Mouse (Mus musculus): ENCODE data around the gene Coch. TPM values are rescaled to one million over a fixed set of nuclear protein-coding genes. Genes with fewer than 3 reads are reported as not detected.
A peak's percentile ranks its signal among the peaks of the same experiment; 100 is the strongest.

Coch gene
- polyA plus RNA-seq (2012; rRNA removed) = 0.22 and 0.24 TPM in 2 replicates

GRCm38 (mm10) chr12:51593229-51594029 lies at the start of gene Coch:
TSS of gene Coch (plus strand) at chr12:51593341.
- TF ChIP-seq CTCF (IDR thresholded peaks at IDR 0.05; ENCODE audit: extremely low read depth, insufficient read length, insufficient replicate concordance, low read depth, low read length) (no peak), POLR2A (IDR thresholded peaks at IDR 0.05; ENCODE audit: low read depth, low read length) (no peak)
- WGBS = 1% methylated on average over 75 of the region's 79 CpGs
- Histone ChIP-seq H3K36me3 (ENCODE audit: control insufficient read depth, insufficient read depth, low read length) (no peaks in the 10 kb centered on the region), H3K4me1 (ENCODE audit: control insufficient read depth, insufficient read depth, insufficient read length, low read length) (peaks cover 13% of the 10 kb centered on the region), H3K27ac (ENCODE audit: insufficient read depth, low read depth, low read length) (no peak within 1 kb of the TSS), H3K27me3 (ENCODE audit: control insufficient read depth, insufficient read depth, low read length) (peaks cover 34% of the 10 kb centered on the region), H3K4me3 (ENCODE audit: low read depth, low read length) (peak within 1 kb of the TSS; percentile 61)

DNA sequence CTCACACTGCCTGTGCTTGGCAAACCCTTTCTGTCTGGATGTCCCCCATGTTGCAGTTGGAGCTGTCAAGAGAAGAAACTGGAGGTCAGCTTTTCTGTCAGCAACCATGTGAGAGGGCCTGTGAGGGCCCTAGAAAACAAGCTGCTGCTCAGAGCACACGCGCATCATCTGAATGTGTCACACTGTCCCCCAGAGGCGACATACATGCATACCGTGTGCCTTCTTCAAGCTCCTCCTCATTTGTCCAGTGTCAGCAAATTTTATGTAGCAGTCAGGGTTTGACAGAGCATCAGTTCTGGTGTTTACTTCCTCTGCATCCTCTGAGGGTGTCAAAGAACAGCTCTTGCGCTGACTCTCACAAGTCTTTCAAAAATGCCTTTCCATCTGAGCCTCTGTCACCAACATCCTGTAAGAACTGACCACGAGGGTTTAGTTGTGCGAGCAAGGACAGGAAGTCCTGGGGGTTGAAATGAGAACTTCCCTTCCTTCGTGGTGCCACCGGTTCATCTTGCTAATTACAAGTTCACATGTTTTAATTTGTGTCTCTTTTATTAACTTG lies 49.7 kb upstream of the Coch start:
- Histone ChIP-seq H3K4me1 (ENCODE audit: control insufficient read depth, insufficient read depth, insufficient read length, low read length) (no peaks in the 10 kb centered on the region), H3K27ac (ENCODE audit: insufficient read depth, low read depth, low read length) (no peak overlapping the region), H3K4me3 (ENCODE audit: low read depth, low read length) (no peak overlapping the region), H3K27me3 (ENCODE audit: control insufficient read depth, insufficient read depth, low read length) (no peaks in the 10 kb centered on the region), H3K36me3 (ENCODE audit: control insufficient read depth, insufficient read depth, low read length) (no peaks in the 10 kb centered on the region)
- 70% methylated on average over 9 of the region's 9 CpGs for WGBS
- no peak for TF ChIP-seq CTCF (IDR thresholded peaks at IDR 0.05; ENCODE audit: extremely low read depth, insufficient read length, insufficient replicate concordance, low read depth, low read length)
- no peak for TF ChIP-seq POLR2A (IDR thresholded peaks at IDR 0.05; ENCODE audit: low read depth, low read length)

GRCm38 (mm10) chr12:51555041-51555440 lies 38.1 kb upstream of the Coch start:
- Histone ChIP-seq H3K4me3 (ENCODE audit: low read depth, low read length) (no peak overlapping the region), H3K27me3 (ENCODE audit: control insufficient read depth, insufficient read depth, low read length) (no peaks in the 10 kb centered on the region), H3K36me3 (ENCODE audit: control insufficient read depth, insufficient read depth, low read length) (no peaks in the 10 kb centered on the region), H3K27ac (ENCODE audit: insufficient read depth, low read depth, low read length) (no peak overlapping the region), H3K4me1 (ENCODE audit: control insufficient read depth, insufficient read depth, insufficient read length, low read length) (no peaks in the 10 kb centered on the region)
- 82% methylated on average over 1 of the region's 1 CpGs for WGBS
- TF ChIP-seq CTCF (IDR thresholded peaks at IDR 0.05; ENCODE audit: extremely low read depth, insufficient read length, insufficient replicate concordance, low read depth, low read length) (no peak), POLR2A (IDR thresholded peaks at IDR 0.05; ENCODE audit: low read depth, low read length) (no peak)

DNA sequence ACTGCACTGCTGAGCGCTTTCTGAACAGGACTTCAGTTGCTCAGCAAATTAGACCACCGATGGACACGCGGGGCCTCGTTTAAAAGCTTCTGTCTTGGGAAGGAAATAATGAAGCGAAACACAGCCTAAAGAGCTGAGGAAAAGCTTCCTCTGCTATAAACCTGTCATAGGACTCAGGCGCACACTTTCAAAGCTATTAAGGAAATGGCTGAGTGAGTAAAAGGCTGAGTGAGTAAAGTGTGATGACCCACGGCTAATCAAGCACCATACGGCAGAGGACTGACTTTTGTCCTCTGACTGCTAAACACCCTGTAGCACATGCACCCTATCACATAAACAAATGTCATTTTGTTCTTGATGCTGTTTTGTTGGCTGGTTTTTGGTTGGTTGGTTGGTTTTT lies 31.7 kb upstream of the Coch start:
- TF ChIP-seq CTCF (IDR thresholded peaks at IDR 0.05; ENCODE audit: extremely low read depth, insufficient read length, insufficient replicate concordance, low read depth, low read length) (no peak), POLR2A (IDR thresholded peaks at IDR 0.05; ENCODE audit: low read depth, low read length) (no peak)

GRCm38 (mm10) chr12:51567225-51567624 lies 25.9 kb upstream of the Coch start:
- Histone ChIP-seq H3K27me3 (ENCODE audit: control insufficient read depth, insufficient read depth, low read length) (no peaks in the 10 kb centered on the region), H3K4me1 (ENCODE audit: control insufficient read depth, insufficient read depth, insufficient read length, low read length) (no peaks in the 10 kb centered on the region), H3K27ac (ENCODE audit: insufficient read depth, low read depth, low read length) (no peak overlapping the region), H3K36me3 (ENCODE audit: control insufficient read depth, insufficient read depth, low read length) (no peaks in the 10 kb centered on the region), H3K4me3 (ENCODE audit: low read depth, low read length) (no peak overlapping the region)
- TF ChIP-seq CTCF (IDR thresholded peaks at IDR 0.05; ENCODE audit: extremely low read depth, insufficient read length, insufficient replicate concordance, low read depth, low read length) (no peak), POLR2A (IDR thresholded peaks at IDR 0.05; ENCODE audit: low read depth, low read length) (no peak)
- 79% methylated on average over 7 of the region's 7 CpGs for WGBS

More for the DNA sequence above, 31.7 kb upstream of the Coch start:
- Histone ChIP-seq H3K27me3 (ENCODE audit: control insufficient read depth, insufficient read depth, low read length) (no peaks in the 10 kb centered on the region), H3K4me1 (ENCODE audit: control insufficient read depth, insufficient read depth, insufficient read length, low read length) (no peaks in the 10 kb centered on the region), H3K27ac (ENCODE audit: insufficient read depth, low read depth, low read length) (no peak overlapping the region), H3K4me3 (ENCODE audit: low read depth, low read length) (no peak overlapping the region), H3K36me3 (ENCODE audit: control insufficient read depth, insufficient read depth, low read length) (no peaks in the 10 kb centered on the region)
- WGBS = 70% methylated on average over 9 of the region's 9 CpGs

DNA sequence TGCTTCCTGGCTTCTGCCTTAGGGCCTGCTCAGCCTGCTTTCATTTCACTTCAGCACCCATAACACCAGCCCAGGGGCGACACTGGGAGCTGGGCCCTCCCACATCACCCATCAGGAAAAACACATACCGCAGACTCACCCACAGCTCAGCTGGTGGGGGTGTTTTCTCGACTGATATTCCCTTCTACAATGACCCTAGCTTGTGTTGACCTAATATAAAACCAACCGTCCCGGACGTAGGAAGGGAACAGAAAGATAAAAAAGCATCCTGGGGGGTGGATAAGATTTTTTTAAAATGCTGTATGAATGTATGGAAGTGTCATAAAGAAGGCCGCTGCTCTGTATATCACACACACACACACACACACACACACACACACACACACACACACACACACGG lies 23.7 kb upstream of the Coch start:
- no peak for TF ChIP-seq POLR2A (IDR thresholded peaks at IDR 0.05; ENCODE audit: low read depth, low read length)
- TF ChIP-seq CTCF (IDR thresholded peaks at IDR 0.05; ENCODE audit: extremely low read depth, insufficient read length, insufficient replicate concordance, low read depth, low read length) = no peak
- 80% methylated on average over 8 of the region's 8 CpGs for WGBS

DNA sequence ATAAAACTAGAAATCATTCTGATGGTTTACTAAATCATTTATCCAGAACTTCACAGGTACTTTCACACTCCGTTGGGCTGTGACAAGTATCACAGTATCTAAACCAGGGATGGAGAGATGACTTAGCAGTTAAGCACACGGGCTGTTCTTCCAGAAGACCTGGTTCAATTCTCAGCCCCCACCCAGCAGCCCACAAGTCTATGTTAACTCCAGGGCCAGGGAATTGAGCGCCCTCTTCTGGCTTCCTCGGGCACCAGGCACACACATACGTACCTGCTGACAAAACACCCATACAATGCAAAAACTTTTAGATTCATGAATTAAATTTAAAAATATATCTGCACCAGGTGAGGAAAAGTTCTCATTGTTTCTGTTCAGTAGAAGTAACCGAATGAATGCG lies 23.2 kb upstream of the Coch start:
- no peak overlapping the region for H3K27ac ChIP-seq (ENCODE audit: insufficient read depth, low read depth, low read length)
- TF ChIP-seq POLR2A (IDR thresholded peaks at IDR 0.05; ENCODE audit: low read depth, low read length) = no peak
- TF ChIP-seq CTCF (IDR thresholded peaks at IDR 0.05; ENCODE audit: extremely low read depth, insufficient read length, insufficient replicate concordance, low read depth, low read length) = no peak
- H3K27me3 ChIP-seq (ENCODE audit: control insufficient read depth, insufficient read depth, low read length) = no peaks in the 10 kb centered on the region
- H3K4me1 ChIP-seq (ENCODE audit: control insufficient read depth, insufficient read depth, insufficient read length, low read length) = no peaks in the 10 kb centered on the region
- no peaks in the 10 kb centered on the region for H3K36me3 ChIP-seq (ENCODE audit: control insufficient read depth, insufficient read depth, low read length)
- 68% methylated on average over 7 of the region's 7 CpGs for WGBS
- no peak overlapping the region for H3K4me3 ChIP-seq (ENCODE audit: low read depth, low read length)

More for the DNA sequence above, 23.7 kb upstream of the Coch start:
- no peaks in the 10 kb centered on the region for H3K36me3 ChIP-seq (ENCODE audit: control insufficient read depth, insufficient read depth, low read length)
- no peaks in the 10 kb centered on the region for H3K4me1 ChIP-seq (ENCODE audit: control insufficient read depth, insufficient read depth, insufficient read length, low read length)
- H3K4me3 ChIP-seq (ENCODE audit: low read depth, low read length) = no peak overlapping the region
- H3K27me3 ChIP-seq (ENCODE audit: control insufficient read depth, insufficient read depth, low read length) = no peaks in the 10 kb centered on the region
- H3K27ac ChIP-seq (ENCODE audit: insufficient read depth, low read depth, low read length) = no peak overlapping the region
